Mouse (Mus musculus): ENCODE results near the gene Fbxw16. TPM values are rescaled to one million over a fixed set of nuclear protein-coding genes. Genes with fewer than 3 reads are reported as not detected.
"Not testable (repeated sequence)": the region's sequence is repeated elsewhere in the genome, so short reads cannot be mapped to it uniquely, and the experiment has no call there.

Fbxw16 gene
- not detected in 2 replicates for polyA plus RNA-seq (2015; fragmentation: Nextera tagmentation; extraction: Ambion mirVana)

DNA sequence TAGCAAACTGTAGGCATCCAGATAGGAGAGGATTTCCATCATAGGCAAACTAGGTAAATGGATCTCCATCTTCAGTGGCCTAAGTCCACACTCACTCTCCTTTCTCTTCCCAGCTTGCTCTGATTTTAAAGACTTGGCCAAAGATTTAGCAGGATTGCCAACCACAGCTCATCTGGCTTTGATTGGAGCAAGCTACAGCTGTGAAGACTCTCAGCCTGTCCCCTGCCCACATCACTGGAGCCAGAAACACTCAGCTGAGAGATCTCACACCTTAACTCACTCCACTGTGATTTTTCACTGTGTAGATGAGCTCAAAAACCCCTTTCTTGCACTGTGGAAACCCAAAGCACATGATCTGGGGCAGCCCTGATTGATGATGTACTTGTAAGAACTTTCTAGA is at the start of gene Fbxw16:
Fbxw16 (minus strand) TSS at position 101 of the 400 bp plus-strand sequence.
- no peak for ATAC-seq
- Histone ChIP-seq H3K27me3 (replicated peaks; ENCODE audit: control insufficient read depth, insufficient read depth, low read length) (no peaks in the 10 kb centered on the region), H3K4me1 (replicated peaks; ENCODE audit: control insufficient read depth, insufficient read depth, low read length) (no peaks in the 10 kb centered on the region)

DNA sequence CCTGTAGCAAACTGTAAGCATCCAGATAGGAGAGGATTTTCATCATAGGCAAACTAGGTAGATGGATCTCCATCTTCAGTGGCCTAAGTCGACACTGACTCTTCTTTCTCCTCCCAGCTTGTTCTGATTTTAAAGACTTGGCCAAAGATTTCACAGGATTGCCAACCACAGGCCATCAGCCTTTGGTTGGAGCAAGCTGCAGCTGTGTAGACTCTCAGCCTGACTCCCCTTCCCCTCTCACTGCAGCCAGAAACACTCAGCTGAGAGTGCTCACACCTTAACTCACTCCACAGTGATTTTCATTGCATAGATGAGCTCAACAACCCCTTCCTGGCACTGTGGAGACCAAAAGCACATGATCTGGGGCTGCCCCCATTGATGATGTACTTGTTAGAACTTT is 46.8 kb upstream of the Fbxw16 start, which contains the start of gene Fbxw19:
Fbxw19 (minus strand) TSS at position 101 of the 400 bp plus-strand sequence.
- not testable (repeated sequence) for H3K4me1 ChIP-seq (replicated peaks; ENCODE audit: control insufficient read depth, insufficient read depth, low read length); H3K9me3 ChIP-seq (ENCODE audit: control insufficient read depth, low read length); H3K27me3 ChIP-seq (replicated peaks; ENCODE audit: control insufficient read depth, insufficient read depth, low read length); H3K4me3 ChIP-seq (replicated peaks; ENCODE audit: low read length); H3K4me2 ChIP-seq (ENCODE audit: low read length); H3K36me3 ChIP-seq (ENCODE audit: control insufficient read depth, insufficient read depth); H3K9ac ChIP-seq (replicated peaks; ENCODE audit: low read depth, low read length); ATAC-seq; H3K27ac ChIP-seq (ENCODE audit: low read length)
- WGBS, result 76% methylated on average over 1 of the region's 1 CpGs

More for the DNA sequence above, at the start of gene Fbxw16:
- Histone ChIP-seq H3K9me3 (ENCODE audit: control insufficient read depth, low read length) (no peaks in the 10 kb centered on the region), H3K4me3 (replicated peaks; ENCODE audit: low read length) (no peak within 1 kb of the TSS), H3K36me3 (ENCODE audit: control insufficient read depth, insufficient read depth) (no peaks in the 10 kb centered on the region), H3K4me2 (ENCODE audit: low read length) (no peak within 1 kb of the TSS), H3K9ac (replicated peaks; ENCODE audit: low read depth, low read length) (no peak within 1 kb of the TSS), H3K27ac (ENCODE audit: low read length) (no peak within 1 kb of the TSS)

DNA sequence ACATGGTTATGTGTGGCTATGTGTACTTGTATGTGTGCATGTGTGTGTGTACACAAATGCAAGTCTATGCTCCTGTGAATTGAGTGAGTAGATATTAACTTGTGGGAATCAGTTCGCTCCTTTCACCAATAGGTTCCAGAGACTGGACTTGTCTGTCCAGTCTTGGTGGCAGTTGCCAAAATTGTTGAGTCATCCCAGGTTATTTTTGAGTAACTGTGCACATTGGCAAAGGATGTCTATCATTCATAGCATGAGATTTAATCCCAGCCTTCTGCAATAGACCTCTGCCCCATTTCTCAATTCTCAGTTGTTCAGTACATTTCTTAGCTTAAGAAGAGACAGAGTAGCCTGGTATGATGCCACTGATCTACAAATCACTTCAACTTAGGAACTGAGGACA is 16.0 kb downstream of the Fbxw16 start:
- no peaks in the 10 kb centered on the region for H3K36me3 ChIP-seq (ENCODE audit: control insufficient read depth, insufficient read depth)
- H3K4me3 ChIP-seq (replicated peaks; ENCODE audit: low read length), result no peak overlapping the region
- no peak overlapping the region for H3K4me2 ChIP-seq (ENCODE audit: low read length)
- H3K9me3 ChIP-seq (ENCODE audit: control insufficient read depth, low read length), result no peaks in the 10 kb centered on the region
- H3K9ac ChIP-seq (replicated peaks; ENCODE audit: low read depth, low read length), result no peak overlapping the region
- H3K27me3 ChIP-seq (replicated peaks; ENCODE audit: control insufficient read depth, insufficient read depth, low read length), result no peaks in the 10 kb centered on the region
- ATAC-seq, result no peak
- H3K4me1 ChIP-seq (replicated peaks; ENCODE audit: control insufficient read depth, insufficient read depth, low read length), result no peaks in the 10 kb centered on the region
- no peak overlapping the region for H3K27ac ChIP-seq (ENCODE audit: low read length)
- WGBS, result 86% methylated on average over 1 of the region's 1 CpGs

DNA sequence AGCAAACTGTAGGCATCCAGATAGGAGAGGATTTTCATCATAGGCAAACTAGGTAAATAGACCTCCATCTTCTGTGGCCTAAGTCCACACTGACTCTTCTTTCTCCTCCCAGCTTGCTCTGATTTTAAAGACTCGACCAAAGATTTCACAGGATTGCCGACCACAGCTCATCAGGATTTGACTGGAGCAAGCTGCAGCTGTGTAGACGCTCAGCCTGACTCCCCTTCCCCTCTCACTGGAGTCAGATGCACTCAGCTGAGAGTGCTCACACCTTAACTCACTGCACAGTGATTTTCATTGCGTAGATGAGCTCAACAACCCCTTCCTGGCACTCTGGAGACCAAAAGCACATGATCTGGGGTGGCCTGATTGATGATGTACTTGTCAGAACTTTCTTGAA is 44.7 kb downstream of the Fbxw16 start, which contains the start of gene Fbxw22:
Fbxw22 (minus strand) TSS at position 101 of the 400 bp plus-strand sequence.
- not testable (repeated sequence) for H3K4me3 ChIP-seq (replicated peaks; ENCODE audit: low read length); ATAC-seq; H3K36me3 ChIP-seq (ENCODE audit: control insufficient read depth, insufficient read depth); H3K4me2 ChIP-seq (ENCODE audit: low read length); H3K9ac ChIP-seq (replicated peaks; ENCODE audit: low read depth, low read length); H3K27me3 ChIP-seq (replicated peaks; ENCODE audit: control insufficient read depth, insufficient read depth, low read length); H3K4me1 ChIP-seq (replicated peaks; ENCODE audit: control insufficient read depth, insufficient read depth, low read length); H3K9me3 ChIP-seq (ENCODE audit: control insufficient read depth, low read length); H3K27ac ChIP-seq (ENCODE audit: low read length)
- WGBS, result 80% methylated on average over 4 of the region's 4 CpGs

Other genes starting within 250 kb of the Fbxw16 start
- gene Fbxw20, start 214.4 kb downstream of the Fbxw16 start, polyA plus RNA-seq (2015; fragmentation: Nextera tagmentation; extraction: Ambion mirVana), result not detected in 2 replicates
- gene Fbxw14, start 161.5 kb downstream of the Fbxw16 start, polyA plus RNA-seq (2015; fragmentation: Nextera tagmentation; extraction: Ambion mirVana), result not detected in 2 replicates
- not detected in 2 replicates for gene Fbxw28, start 109.5 kb downstream of the Fbxw16 start, polyA plus RNA-seq (2015; fragmentation: Nextera tagmentation; extraction: Ambion mirVana)
- gene Fbxw22, start 44.8 kb downstream of the Fbxw16 start, polyA plus RNA-seq (2015; fragmentation: Nextera tagmentation; extraction: Ambion mirVana), result not detected in 2 replicates
- gene Fbxw19, start 46.7 kb upstream of the Fbxw16 start, polyA plus RNA-seq (2015; fragmentation: Nextera tagmentation; extraction: Ambion mirVana), result not detected in 2 replicates
- not detected in 2 replicates for gene Fbxw15, start 119.1 kb upstream of the Fbxw16 start, polyA plus RNA-seq (2015; fragmentation: Nextera tagmentation; extraction: Ambion mirVana)
- 0.27 TPM in 1 of 2 replicates, not detected in the other for gene Fbxw24, start 176.9 kb upstream of the Fbxw16 start, polyA plus RNA-seq (2015; fragmentation: Nextera tagmentation; extraction: Ambion mirVana)
- not detected in 2 replicates for gene Fbxw25, start 215.5 kb upstream of the Fbxw16 start, polyA plus RNA-seq (2015; fragmentation: Nextera tagmentation; extraction: Ambion mirVana)